Mouse (Mus musculus) erythroblast, embryonic 14.5 days (primary cell): ENCODE measurements around the gene Mlph.

ENCODE experiments used
- GATA1 ChIP-seq: IDR thresholded peaks from 2 replicates; pipeline ENCODE4 v1.6.1; 2012; ENCODE audit warnings: low read length, inconsistent platforms, mixed read lengths
- TAL1 ChIP-seq: IDR thresholded peaks from 3 replicates; pipeline ENCODE4 v1.6.1; 2012; ENCODE audit warnings: low read length, inconsistent platforms, mixed read lengths

DNA sequence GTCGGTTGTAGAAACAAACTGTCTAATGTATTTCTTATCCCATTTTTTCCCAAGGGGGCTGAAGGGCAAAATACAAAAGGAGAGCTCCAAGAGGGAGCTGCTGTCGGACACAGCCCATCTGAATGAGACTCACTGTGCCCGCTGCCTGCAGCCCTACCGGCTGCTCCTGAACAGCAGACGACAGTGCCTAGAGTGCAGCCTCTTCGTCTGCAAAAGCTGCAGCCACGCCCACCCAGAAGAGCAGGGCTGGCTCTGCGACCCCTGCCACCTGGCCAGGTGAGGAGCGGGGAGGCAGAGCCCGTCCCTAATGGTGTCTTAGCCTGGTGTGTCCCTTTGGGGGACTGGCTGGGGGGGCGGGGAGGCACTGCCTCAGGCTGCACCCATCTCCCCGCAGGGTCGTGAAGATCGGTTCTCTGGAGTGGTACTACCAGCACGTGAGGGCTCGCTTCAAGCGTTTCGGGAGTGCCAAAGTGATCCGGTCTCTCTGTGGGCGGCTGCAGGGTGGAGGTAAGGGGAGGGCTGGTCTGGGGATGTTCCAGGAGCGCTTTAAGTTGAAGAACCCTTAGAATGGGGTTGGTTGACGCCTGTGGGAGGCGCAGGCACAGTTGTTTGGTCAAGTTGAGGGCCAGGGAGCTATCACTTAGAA lies 13.2 kb downstream of the Mlph start:
- no peak for TF ChIP-seq TAL1
- no peak for TF ChIP-seq GATA1
